17 mouse cellular contexts compared by ENCODE assay signal in genomic region chr12:108450546-108450945, GRCm38 (mm10).
DNase-seq lines count a peak whose midpoint lies in the region; ATAC-seq and TF ChIP-seq lines count a peak whose summit lies in the region.
"Had no signal": no experiment of that assay in that cellular context is flagged by ENCODE, and none has a peak within 500 bp of the region (broad histone marks: within the 10 kb centered on the region; RNA-seq: fewer than 3 reads in every experiment).

No protein-coding gene starts in this region.

- no peak overlapping the region for H3K4me2 ChIP-seq in forebrain, embryonic 13.5 days
- H3K4me2 ChIP-seq in forebrain, embryonic 11.5 days (ENCODE audit: low read depth, low read length, severe bottlenecking), result no peak overlapping the region
- no peak overlapping the region for H3K4me2 ChIP-seq in liver, embryonic 11.5 days
- H3K4me2 ChIP-seq in midbrain, embryonic 15.5 days, result no peak overlapping the region
- H3K4me2 ChIP-seq: heart, embryonic 15.5 days; hindbrain, embryonic 15.5 days; kidney, embryonic 15.5 days; limb, embryonic 12.5 days had no signal

- no peaks in the 10 kb centered on the region for H3K9me3 ChIP-seq in forebrain, embryonic 13.5 days (replicated peaks)
- H3K9me3 ChIP-seq in forebrain, embryonic 11.5 days (ENCODE audit: control insufficient read depth, low read length), result no peaks in the 10 kb centered on the region
- H3K9me3 ChIP-seq in liver, embryonic 11.5 days (ENCODE audit: control insufficient read depth, low read length), result no peaks in the 10 kb centered on the region
- no peaks in the 10 kb centered on the region for H3K9me3 ChIP-seq in midbrain, embryonic 15.5 days
- H3K9me3 ChIP-seq: heart, embryonic 15.5 days; hindbrain, embryonic 15.5 days; kidney, embryonic 15.5 days; limb, embryonic 12.5 days had no signal

- H3K27me3 ChIP-seq in forebrain, embryonic 13.5 days, result no peaks in the 10 kb centered on the region
- H3K27me3 ChIP-seq in forebrain, embryonic 11.5 days (ENCODE audit: control insufficient read depth, insufficient read depth, low read length), result no peaks in the 10 kb centered on the region
- no peaks in the 10 kb centered on the region for H3K27me3 ChIP-seq in liver, adult 2 months (ENCODE audit: control insufficient read depth, insufficient read depth, low read length)
- H3K27me3 ChIP-seq in liver, embryonic 11.5 days (replicated peaks; ENCODE audit: control insufficient read depth, insufficient read depth, low read length), result peaks cover 3% of the 10 kb centered on the region
- no peaks in the 10 kb centered on the region for H3K27me3 ChIP-seq in midbrain, embryonic 15.5 days (replicated peaks)
- H3K27me3 ChIP-seq: heart, embryonic 15.5 days; hindbrain, embryonic 15.5 days; kidney, embryonic 15.5 days; limb, embryonic 12.5 days had no signal

- peak overlapping the region; percentile 10; the same call in 1 of the 2 replicates for H3K27ac ChIP-seq in forebrain, embryonic 13.5 days
- H3K27ac ChIP-seq in forebrain, embryonic 11.5 days (ENCODE audit: low read depth, low read length), result no peak overlapping the region
- H3K27ac ChIP-seq in liver, adult 2 months (replicated peaks; ENCODE audit: insufficient read depth, low read depth, low read length), result peak overlapping the region; percentile 35; the same call in 1 of the 2 replicates
- H3K27ac ChIP-seq in liver, embryonic 11.5 days (ENCODE audit: low read depth, low read length), result no peak overlapping the region
- no peak overlapping the region for H3K27ac ChIP-seq in brown adipose tissue, adult 24 weeks (replicated peaks; ENCODE audit: low read depth, low read length)
- peak overlapping the region; percentile 43; the same call in 1 of the 2 replicates for H3K27ac ChIP-seq in midbrain, embryonic 15.5 days
- H3K27ac ChIP-seq: heart, embryonic 15.5 days; hindbrain, embryonic 15.5 days; kidney, embryonic 15.5 days; layer of hippocampus, adult 2 months; left cerebral cortex, adult 2 months; limb, embryonic 12.5 days had no signal

- H3K79me2 ChIP-seq in liver, adult 2 months (ENCODE audit: control insufficient read depth, insufficient read depth, low read length), result no peaks in the 10 kb centered on the region

- H3K9ac ChIP-seq in forebrain, embryonic 13.5 days, result 0 out of 2 replicates have a peak overlapping the region, but pooled peaks have one; percentile 3
- no peak overlapping the region for H3K9ac ChIP-seq in forebrain, embryonic 11.5 days (ENCODE audit: low read length)
- H3K9ac ChIP-seq in liver, adult 2 months (ENCODE audit: low read depth, low read length), result no peak overlapping the region
- H3K9ac ChIP-seq in liver, embryonic 11.5 days (ENCODE audit: low read depth, low read length), result no peak overlapping the region
- no peak overlapping the region for H3K9ac ChIP-seq in midbrain, embryonic 15.5 days
- H3K9ac ChIP-seq: heart, embryonic 15.5 days; hindbrain, embryonic 15.5 days; kidney, embryonic 15.5 days; limb, embryonic 12.5 days had no signal

- no peak for ATAC-seq in forebrain, embryonic 13.5 days
- no peak for ATAC-seq in forebrain, embryonic 11.5 days (replicated peaks; ENCODE audit: low FRiP score)
- no peak for ATAC-seq in liver, embryonic 11.5 days (replicated peaks; ENCODE audit: low FRiP score)
- no peak; the same call in 1 of the 2 replicates for ATAC-seq in midbrain, embryonic 15.5 days (replicated peaks)

- DNase-seq in forebrain, embryonic 11.5 days (ENCODE audit: low spot score), result no peak
- no peak for DNase-seq in liver, adult 2 months (ENCODE audit: extremely low read depth, low read depth, low spot score)
- no peak for DNase-seq in liver, embryonic 11.5 days (ENCODE audit: low spot score)
- DNase-seq in cerebellum, postnatal 25 days, result no peak
- no peak for DNase-seq in spleen, postnatal 10 days (ENCODE audit: low spot score in 2 of 2)
- DNase-seq: gastrocnemius, postnatal 36 days; right cerebral cortex, adult 18-20 months; spleen, adult 18-20 months had no signal

- peaks cover 29% of the 10 kb centered on the region for H3K4me1 ChIP-seq in forebrain, embryonic 13.5 days
- H3K4me1 ChIP-seq in forebrain, embryonic 11.5 days (replicated peaks; ENCODE audit: control insufficient read depth, insufficient read depth, low read length), result no peaks in the 10 kb centered on the region
- H3K4me1 ChIP-seq in liver, adult 2 months (ENCODE audit: control insufficient read depth, insufficient read depth, low read length), result no peaks in the 10 kb centered on the region
- H3K4me1 ChIP-seq in liver, embryonic 11.5 days (replicated peaks; ENCODE audit: control insufficient read depth, insufficient read depth, low read length), result no peaks in the 10 kb centered on the region
- H3K4me1 ChIP-seq in brown adipose tissue, adult 24 weeks (ENCODE audit: control insufficient read depth, insufficient read depth, insufficient read length, low read length), result peaks cover 5% of the 10 kb centered on the region
- H3K4me1 ChIP-seq in midbrain, embryonic 15.5 days, result peaks cover 30% of the 10 kb centered on the region

- TF ChIP-seq CTCF in liver, adult 2 months (IDR thresholded peaks at IDR 0.05; ENCODE audit: low read depth, low read length), result no peak

- H3K36me3 ChIP-seq in forebrain, embryonic 13.5 days (ENCODE audit: poor library complexity, severe bottlenecking), result no peaks in the 10 kb centered on the region
- no peaks in the 10 kb centered on the region for H3K36me3 ChIP-seq in forebrain, embryonic 11.5 days (ENCODE audit: control insufficient read depth, insufficient read depth, low read length)
- H3K36me3 ChIP-seq in liver, adult 2 months (ENCODE audit: control insufficient read depth, insufficient read depth, low read length), result no peaks in the 10 kb centered on the region
- no peaks in the 10 kb centered on the region for H3K36me3 ChIP-seq in liver, embryonic 11.5 days (ENCODE audit: control insufficient read depth, insufficient read depth, low read length)
- no peaks in the 10 kb centered on the region for H3K36me3 ChIP-seq in midbrain, embryonic 15.5 days (replicated peaks)
- H3K36me3 ChIP-seq: heart, embryonic 15.5 days; hindbrain, embryonic 15.5 days; kidney, embryonic 15.5 days; limb, embryonic 12.5 days had no signal

- WGBS in forebrain, embryonic 13.5 days, result 79% methylated on average over 5 of the region's 5 CpGs
- 87% methylated on average over 5 of the region's 5 CpGs for WGBS in forebrain, embryonic 11.5 days
- 77% methylated on average over 5 of the region's 5 CpGs for WGBS in liver, adult 2 months
- 86% methylated on average over 5 of the region's 5 CpGs for WGBS in liver, embryonic 11.5 days
- WGBS in midbrain, embryonic 15.5 days, result 58% methylated on average over 5 of the region's 5 CpGs

- H3K4me3 ChIP-seq in forebrain, embryonic 13.5 days, result no peak overlapping the region
- no peak overlapping the region for H3K4me3 ChIP-seq in forebrain, embryonic 11.5 days (ENCODE audit: low read depth, low read length)
- no peak overlapping the region for H3K4me3 ChIP-seq in liver, adult 2 months (ENCODE audit: insufficient read depth, low read depth, low read length)
- no peak overlapping the region for H3K4me3 ChIP-seq in liver, embryonic 11.5 days (ENCODE audit: low read depth, low read length)
- H3K4me3 ChIP-seq in brown adipose tissue, adult 24 weeks (ENCODE audit: insufficient read depth, low read depth, low read length), result peak overlapping the region; percentile 27; the same call in 1 of the 2 replicates
- H3K4me3 ChIP-seq in midbrain, embryonic 15.5 days, result no peak overlapping the region
- H3K4me3 ChIP-seq: heart, embryonic 15.5 days; hindbrain, embryonic 15.5 days; kidney, embryonic 15.5 days; layer of hippocampus, adult 2 months; left cerebral cortex, adult 2 months; limb, embryonic 12.5 days had no signal

- no peak for TF ChIP-seq POLR2A in liver, adult 2 months (IDR thresholded peaks at IDR 0.05; ENCODE audit: extremely low read depth, insufficient read depth, low read length)

Comparison
In these comparisons a context has a peak if more than half of its experiments do, and no peak if none do; other contexts are left out.
1. H3K27ac ChIP-seq: peak in forebrain, embryonic 13.5 days (single experiment), liver, adult 2 months (single experiment) and midbrain, embryonic 15.5 days (single experiment); none in forebrain, embryonic 11.5 days (single experiment), liver, embryonic 11.5 days (single experiment) and brown adipose tissue, adult 24 weeks (single experiment).